Mouse (Mus musculus) heart, embryonic 11.5 days (tissue): Measurements from ENCODE around the gene Mvd. TPM values are rescaled to one million over a fixed set of nuclear protein-coding genes. Genes with fewer than 3 reads are reported as not detected.

ENCODE experiments used
- ATAC-seq: fragments of 200-750 bp; cut with Nextera tagmentation; replicated peaks from 2 replicates; pipeline ENCODE4 v1.8.0; 2017; ENCODE audit warnings: moderate library complexity; ENCODE audit not compliant: insufficient number of reproducible peaks, low FRiP score, low TSS enrichment
- H3K27ac ChIP-seq: fragments of 300-500 bp; sonication (generic); 2 replicates; pipeline ENCODE4 v1.5.1; 2014; ENCODE audit warnings: mild to moderate bottlenecking, low read depth, low read length
- H3K27me3 ChIP-seq: fragments of 300-500 bp; sonication (generic); 2 replicates; pipeline ENCODE4 v1.6.1; 2014; ENCODE audit warnings: mild to moderate bottlenecking, low read length, mixed read lengths; ENCODE audit not compliant: control insufficient read depth, insufficient read depth
- H3K36me3 ChIP-seq: fragments of 300-500 bp; sonication (generic); 2 replicates; pipeline ENCODE4 v1.6.1; 2014; ENCODE audit warnings: mild to moderate bottlenecking, low read length, moderate library complexity, mixed read lengths; ENCODE audit not compliant: control insufficient read depth, insufficient read depth
- H3K4me1 ChIP-seq: fragments of 300-500 bp; sonication (generic); 2 replicates; pipeline ENCODE4 v1.6.1; 2014; ENCODE audit warnings: low read length; ENCODE audit not compliant: control insufficient read depth, insufficient read depth
- H3K4me2 ChIP-seq: fragments of 300-500 bp; sonication (generic); 2 replicates; pipeline ENCODE4 v1.6.1; 2014; ENCODE audit warnings: mild to moderate bottlenecking, moderate library complexity
- H3K4me3 ChIP-seq: fragments of 300-500 bp; sonication (generic); 2 replicates; pipeline ENCODE4 v1.5.1; 2014; ENCODE audit warnings: low read depth, low read length
- H3K9ac ChIP-seq: fragments of 300-500 bp; sonication (generic); 2 replicates; pipeline ENCODE4 v1.6.1; 2014; ENCODE audit warnings: mild to moderate bottlenecking, low read depth, low read length, moderate library complexity
- H3K9me3 ChIP-seq: fragments of 300-500 bp; sonication (generic); replicated peaks from 2 replicates; pipeline ENCODE4 v1.6.1; 2016; ENCODE audit warnings: low read length; ENCODE audit not compliant: control insufficient read depth
- WGBS: fragments of 180-500 bp; shearing (Covaris S2); extraction: QIAGEN DNeasy Blood & Tissue Kit; methylation state at CpG from one replicate; pipeline ENCODE4 v1.1.7; 2014; ENCODE audit not compliant: insufficient replicate concordance; 5-methylcytosine and 5-hydroxymethylcytosine counted together
- polyA plus RNA-seq: library from polyadenylated mRNA; unstranded; fragments of >200 nt; fragmentation: Nextera tagmentation; extraction: Ambion mirVana; gene quantifications from 2 replicates; pipeline ENCODE4 v1.2.1, GENCODE M21; 2014

Mvd gene
- polyA plus RNA-seq, 1 experiment from 2014 or later: 28.0 TPM

GRCm38 (mm10) chr8:122444058-122444748, 981 bp upstream of the Mvd start:
- H3K9ac ChIP-seq: peak overlapping the region; percentile 80
- H3K27ac ChIP-seq: peak overlapping the region; percentile 95
- H3K4me2 ChIP-seq: peak overlapping the region; percentile 75
- no peaks in the 10 kb centered on the region for H3K9me3 ChIP-seq
- 24% methylated on average over 19 of the region's 19 CpGs for WGBS
- ATAC-seq: no peak
- peak overlapping the region; percentile 61 for H3K4me3 ChIP-seq
- H3K27me3 ChIP-seq: no peaks in the 10 kb centered on the region
- H3K4me1 ChIP-seq: peaks cover 22% of the 10 kb centered on the region
- peaks cover 4% of the 10 kb centered on the region; the same call in 1 of the 2 replicates for H3K36me3 ChIP-seq

GRCm38 (mm10) chr8:122442781-122443180, 441 bp downstream of the Mvd start:
- Histone ChIP-seq H3K27ac (no peak overlapping the region), H3K9ac (peak overlapping the region; percentile 66), H3K4me2 (peak overlapping the region; percentile 86), H3K27me3 (no peaks in the 10 kb centered on the region), H3K9me3 (no peaks in the 10 kb centered on the region), H3K36me3 (peaks cover 5% of the 10 kb centered on the region; the same call in 1 of the 2 replicates), H3K4me1 (peaks cover 28% of the 10 kb centered on the region), H3K4me3 (peak overlapping the region; percentile 61)
- under 1% methylated on average over 12 of the region's 12 CpGs for WGBS
- no peak for ATAC-seq

GRCm38 (mm10) chr8:122442356-122442755, 866 bp downstream of the Mvd start:
- peaks cover 8% of the 10 kb centered on the region for H3K36me3 ChIP-seq
- no peak for ATAC-seq
- peak overlapping the region; percentile 86 for H3K4me2 ChIP-seq
- no peak overlapping the region for H3K27ac ChIP-seq
- H3K4me1 ChIP-seq: peaks cover 29% of the 10 kb centered on the region
- H3K4me3 ChIP-seq: peak overlapping the region; percentile 61
- no peaks in the 10 kb centered on the region for H3K9me3 ChIP-seq
- H3K27me3 ChIP-seq: no peaks in the 10 kb centered on the region
- peak overlapping the region; percentile 66 for H3K9ac ChIP-seq
- WGBS: 30% methylated on average over 7 of the region's 7 CpGs

- Histone ChIP-seq H3K4me1 (peaks cover 29% of the 10 kb centered on the region), H3K36me3 (peaks cover 14% of the 10 kb centered on the region), H3K4me2 (no peak overlapping the region), H3K9ac (no peak overlapping the region), H3K27ac (no peak overlapping the region), H3K9me3 (no peaks in the 10 kb centered on the region), H3K4me3 (no peak overlapping the region), H3K27me3 (no peaks in the 10 kb centered on the region)
- 90% methylated on average over 1 of the region's 1 CpGs for WGBS
- ATAC-seq: no peak
Measured at GRCm38 (mm10) chr8:122441326-122441725, 1.9 kb downstream of the Mvd start.

- peaks cover 19% of the 10 kb centered on the region for H3K36me3 ChIP-seq
- peaks cover 13% of the 10 kb centered on the region for H3K4me1 ChIP-seq
- H3K27ac ChIP-seq: no peak overlapping the region
- no peaks in the 10 kb centered on the region for H3K27me3 ChIP-seq
- H3K4me2 ChIP-seq: no peak overlapping the region
- no peak overlapping the region for H3K4me3 ChIP-seq
- ATAC-seq: no peak
- H3K9ac ChIP-seq: no peak overlapping the region
- no peaks in the 10 kb centered on the region for H3K9me3 ChIP-seq
- 93% methylated on average over 16 of the region's 16 CpGs for WGBS
Measured at GRCm38 (mm10) chr8:122439336-122439735, 3.9 kb downstream of the Mvd start.

GRCm38 (mm10) chr8:122437708-122438331, 5.4 kb downstream of the Mvd start:
- no peak overlapping the region for H3K4me2 ChIP-seq
- 79% methylated on average over 13 of the region's 13 CpGs for WGBS
- H3K9me3 ChIP-seq: no peaks in the 10 kb centered on the region
- H3K4me1 ChIP-seq: peaks cover 17% of the 10 kb centered on the region
- no peak for ATAC-seq
- no peak overlapping the region for H3K4me3 ChIP-seq
- H3K27me3 ChIP-seq: no peaks in the 10 kb centered on the region
- no peak overlapping the region for H3K9ac ChIP-seq
- 0 out of 2 replicates have a peak overlapping the region, but pooled peaks have one; percentile 12 for H3K27ac ChIP-seq
- peaks cover 19% of the 10 kb centered on the region for H3K36me3 ChIP-seq

GRCm38 (mm10) chr8:122436586-122437125, 6.6 kb downstream of the Mvd start:
- Histone ChIP-seq H3K9ac (no peak overlapping the region), H3K36me3 (peaks cover 19% of the 10 kb centered on the region), H3K9me3 (no peaks in the 10 kb centered on the region), H3K27ac (no peak overlapping the region), H3K4me2 (no peak overlapping the region), H3K4me1 (peaks cover 18% of the 10 kb centered on the region; the same call in 1 of the 2 replicates), H3K4me3 (no peak overlapping the region), H3K27me3 (no peaks in the 10 kb centered on the region)
- whole genome bisulfite sequencing: 83% methylated on average over 20 of the region's 20 CpGs
- no peak for ATAC-seq

GRCm38 (mm10) chr8:122436146-122436545, 7.1 kb downstream of the Mvd start:
- no peak overlapping the region for H3K9ac ChIP-seq
- no peak for ATAC-seq
- WGBS: 97% methylated on average over 9 of the region's 9 CpGs
- H3K9me3 ChIP-seq: no peaks in the 10 kb centered on the region
- H3K27ac ChIP-seq: no peak overlapping the region
- peaks cover 20% of the 10 kb centered on the region; the same call in 1 of the 2 replicates for H3K4me1 ChIP-seq
- no peaks in the 10 kb centered on the region for H3K27me3 ChIP-seq
- H3K36me3 ChIP-seq: peaks cover 19% of the 10 kb centered on the region
- no peak overlapping the region for H3K4me2 ChIP-seq
- no peak overlapping the region for H3K4me3 ChIP-seq
